In genomic region chr11:11717606-11718167, GRCm38 (mm10) we compare ENCODE assay signal across 29 mouse cellular contexts. TPM values are rescaled to one million over a fixed set of nuclear protein-coding genes. Genes with fewer than 3 reads are reported as not detected.
DNase-seq lines count a peak whose midpoint lies in the region; ATAC-seq and TF ChIP-seq lines count a peak whose summit lies in the region.
"Had no signal": no experiment of that assay in that cellular context is flagged by ENCODE, and none has a peak within 500 bp of the region (broad histone marks: within the 10 kb centered on the region; RNA-seq: fewer than 3 reads in every experiment).

No protein-coding gene starts in this region.

- no peak overlapping the region for H3K27ac ChIP-seq in hindbrain, postnatal 0 days
- H3K27ac ChIP-seq in hindbrain, embryonic 13.5 days: no peak overlapping the region
- H3K27ac ChIP-seq in spleen, adult 2 months (ENCODE audit: insufficient read depth, low read length): peak overlapping the region; percentile 26
- peak overlapping the region; percentile 21 for H3K27ac ChIP-seq in MEL (ENCODE audit: control insufficient read depth, low read depth, low read length)
- no peak overlapping the region for H3K27ac ChIP-seq in limb, embryonic 10.5 days
- H3K27ac ChIP-seq: heart, adult 2 months; hindbrain, embryonic 15.5 days; kidney, postnatal 0 days; limb, embryonic 12.5 days; liver, embryonic 14.5 days; lung, embryonic 15.5 days; neural tube, embryonic 12.5 days had no signal

- WGBS in hindbrain, postnatal 0 days: 59% methylated on average over 4 of the region's 4 CpGs
- 81% methylated on average over 4 of the region's 4 CpGs for WGBS in hindbrain, embryonic 13.5 days
- 58% methylated on average over 4 of the region's 4 CpGs for WGBS in spleen, adult 2 months
- 83% methylated on average over 4 of the region's 4 CpGs for WGBS in limb, embryonic 10.5 days

- TF ChIP-seq RAD21 in MEL (IDR thresholded peaks at IDR 0.05; ENCODE audit: low read depth, low read length): no peak

- no peaks in the 10 kb centered on the region for H3K36me3 ChIP-seq in hindbrain, postnatal 0 days (ENCODE audit: insufficient read depth, low read length)
- no peaks in the 10 kb centered on the region for H3K36me3 ChIP-seq in hindbrain, embryonic 13.5 days
- H3K36me3 ChIP-seq in spleen, adult 2 months (ENCODE audit: control insufficient read depth, insufficient read depth, low read length): peaks cover 27% of the 10 kb centered on the region
- H3K36me3 ChIP-seq in MEL (ENCODE audit: control insufficient read depth in 1 of 2, insufficient read depth in 2 of 2, low read length in 2 of 2): peaks cover 64 to 84% of the 10 kb centered on the region in 2 experiments
- no peaks in the 10 kb centered on the region for H3K36me3 ChIP-seq in limb, embryonic 10.5 days
- H3K36me3 ChIP-seq: heart, embryonic 12.5 days; hindbrain, embryonic 15.5 days; limb, embryonic 12.5 days; lung, embryonic 15.5 days; neural tube, embryonic 12.5 days had no signal

- no peak for TF ChIP-seq CTCF in hindbrain, postnatal 0 days (IDR thresholded peaks at IDR 0.05; ENCODE audit: low read depth)
- no peak for TF ChIP-seq CTCF in spleen, adult 2 months (IDR thresholded peaks at IDR 0.05; ENCODE audit: extremely low read depth, insufficient read depth, insufficient read length, insufficient replicate concordance)
- TF ChIP-seq CTCF in MEL (IDR thresholded peaks at IDR 0.05 in 2 of 3, conservative IDR thresholded peaks at IDR 0.05 in 1 of 3; ENCODE audit: control insufficient read depth in 1 of 3, insufficient read depth in 1 of 3, low read depth in 2 of 3, low read length in 3 of 3, poor library complexity in 1 of 3, severe bottlenecking in 1 of 3): no peak

- no peak overlapping the region for H3K4me3 ChIP-seq in hindbrain, postnatal 0 days (ENCODE audit: low read length)
- H3K4me3 ChIP-seq in hindbrain, embryonic 13.5 days: no peak overlapping the region
- no peak overlapping the region for H3K4me3 ChIP-seq in spleen, adult 2 months (ENCODE audit: extremely low read depth, insufficient read depth, insufficient read length)
- no peak overlapping the region for H3K4me3 ChIP-seq in MEL (ENCODE audit: control insufficient read depth in 1 of 2, insufficient read depth in 1 of 2, low read depth in 2 of 2, low read length in 2 of 2)
- H3K4me3 ChIP-seq in limb, embryonic 10.5 days: no peak overlapping the region
- H3K4me3 ChIP-seq: heart, adult 2 months; heart, embryonic 12.5 days; hindbrain, embryonic 15.5 days; limb, embryonic 12.5 days; lung, embryonic 15.5 days; myocyte; neural tube, embryonic 12.5 days had no signal

- no peaks in the 10 kb centered on the region for H3K4me1 ChIP-seq in hindbrain, postnatal 0 days (ENCODE audit: insufficient read depth, low read length)
- H3K4me1 ChIP-seq in hindbrain, embryonic 13.5 days (replicated peaks): no peaks in the 10 kb centered on the region
- H3K4me1 ChIP-seq in spleen, adult 2 months (ENCODE audit: control insufficient read depth, insufficient read depth, insufficient read length): peaks cover 41% of the 10 kb centered on the region
- peaks cover 65 to 66% of the 10 kb centered on the region in 2 experiments for H3K4me1 ChIP-seq in MEL (ENCODE audit: control insufficient read depth in 1 of 2, insufficient read depth in 2 of 2, low read length in 2 of 2)
- H3K4me1 ChIP-seq in limb, embryonic 10.5 days: no peaks in the 10 kb centered on the region
- H3K4me1 ChIP-seq: heart, embryonic 12.5 days; hindbrain, embryonic 15.5 days; limb, embryonic 12.5 days; lung, embryonic 15.5 days; neural tube, embryonic 12.5 days had no signal

- ATAC-seq in hindbrain, postnatal 0 days: 0 out of 2 replicates have a peak, but pooled peaks have one; percentile 29
- no peak for ATAC-seq in hindbrain, embryonic 13.5 days (ENCODE audit: low FRiP score)
- ATAC-seq: forebrain, embryonic 14.5 days; intestine, embryonic 16.5 days; midbrain, embryonic 16.5 days had no signal

- TF ChIP-seq POLR2A in spleen, adult 2 months (IDR thresholded peaks at IDR 0.05; ENCODE audit: low read depth, low read length): no peak
- no peak; a peak in 1 of 4 replicates for TF ChIP-seq POLR2A in MEL (IDR thresholded peaks at IDR 0.05; ENCODE audit: control insufficient read depth in 1 of 2, insufficient read depth in 1 of 2, low read depth in 1 of 2, low read length in 2 of 2, poor library complexity in 1 of 2)

- DNase-seq in hindbrain, postnatal 0 days (ENCODE audit: low spot score): no peak
- no peak for DNase-seq in spleen, adult 2 months (ENCODE audit: low read depth in 1 of 2, low spot score in 2 of 2)
- no peak for DNase-seq in spleen, adult 18-20 months
- peak; percentile 69 for DNase-seq in MEL (ENCODE audit: low read depth, low spot score)
- DNase-seq in induced T-regulatory cell, adult 2 months (ENCODE audit: low read depth): peak; percentile 52
- no peak for DNase-seq in frontal cortex, postnatal 10 days (ENCODE audit: low spot score in 2 of 2)
- DNase-seq in limb, embryonic 10.5 days (ENCODE audit: low spot score): no peak
- DNase-seq: adrenal gland, postnatal 36 days; cerebellum, adult 9-11 months; gastrocnemius, postnatal 25 days; heart, adult 2 months; kidney, adult 8-10 months; kidney, postnatal 4 days; layer of hippocampus, postnatal 36 days; lung, postnatal 36 days; right cerebral cortex, adult 18-20 months had no signal

- H3K79me2 ChIP-seq in MEL (ENCODE audit: control insufficient read depth, insufficient read depth, low read length, poor library complexity): peaks cover 26% of the 10 kb centered on the region; the same call in 1 of the 2 replicates

- peak; percentile 5 to 21; a peak in 1 of 4 replicates for TF ChIP-seq EP300 in MEL (IDR thresholded peaks at IDR 0.05; ENCODE audit: low read depth in 1 of 2, low read length in 2 of 2)

- no peaks in the 10 kb centered on the region for H3K27me3 ChIP-seq in hindbrain, postnatal 0 days (ENCODE audit: insufficient read depth, low read length)
- no peaks in the 10 kb centered on the region for H3K27me3 ChIP-seq in hindbrain, embryonic 13.5 days
- no peaks in the 10 kb centered on the region for H3K27me3 ChIP-seq in spleen, adult 2 months (ENCODE audit: control insufficient read depth, insufficient read depth, low read length)
- no peaks in the 10 kb centered on the region for H3K27me3 ChIP-seq in MEL (ENCODE audit: control insufficient read depth in 1 of 2, insufficient read depth in 2 of 2, low read length in 2 of 2)
- H3K27me3 ChIP-seq in limb, embryonic 10.5 days (ENCODE audit: low read depth, poor library complexity, severe bottlenecking): no peaks in the 10 kb centered on the region
- H3K27me3 ChIP-seq: heart, embryonic 12.5 days; hindbrain, embryonic 15.5 days; lung, embryonic 15.5 days; neural tube, embryonic 12.5 days had no signal

- H3K9me3 ChIP-seq in hindbrain, postnatal 0 days (ENCODE audit: low read length): no peaks in the 10 kb centered on the region
- H3K9me3 ChIP-seq in hindbrain, embryonic 13.5 days: no peaks in the 10 kb centered on the region
- no peaks in the 10 kb centered on the region for H3K9me3 ChIP-seq in MEL (replicated peaks; ENCODE audit: insufficient read depth, low read length)
- H3K9me3 ChIP-seq in limb, embryonic 10.5 days (replicated peaks): no peaks in the 10 kb centered on the region
- H3K9me3 ChIP-seq: heart, embryonic 12.5 days; hindbrain, embryonic 15.5 days; limb, embryonic 12.5 days; lung, embryonic 15.5 days; neural tube, embryonic 12.5 days had no signal

- no peak overlapping the region for H3K4me2 ChIP-seq in hindbrain, postnatal 0 days (ENCODE audit: low read depth, low read length)
- H3K4me2 ChIP-seq in hindbrain, embryonic 13.5 days: no peak overlapping the region
- H3K4me2 ChIP-seq: heart, embryonic 12.5 days; hindbrain, embryonic 15.5 days; limb, embryonic 12.5 days; lung, embryonic 15.5 days; midbrain, embryonic 11.5 days; neural tube, embryonic 12.5 days had no signal

- no peak overlapping the region for H3K9ac ChIP-seq in hindbrain, postnatal 0 days (replicated peaks; ENCODE audit: low read length)
- no peak overlapping the region for H3K9ac ChIP-seq in hindbrain, embryonic 13.5 days
- no peak overlapping the region for H3K9ac ChIP-seq in MEL (ENCODE audit: control insufficient read depth, low read depth, low read length, poor library complexity, severe bottlenecking)
- H3K9ac ChIP-seq: heart, embryonic 12.5 days; hindbrain, embryonic 15.5 days; limb, embryonic 12.5 days; liver, embryonic 14.5 days; lung, embryonic 15.5 days; neural tube, embryonic 12.5 days had no signal

TF ChIP-seq in MEL, 35 proteins besides CTCF, POLR2A, EP300 and RAD21:
- TF ChIP-seq JUND (IDR thresholded peaks at IDR 0.05; ENCODE audit: low read depth, low read length) (no peak), ETS1 (IDR thresholded peaks at IDR 0.05; ENCODE audit: low read depth, low read length) (peak; percentile 52; the same call in 1 of the 2 replicates), USF1 (IDR thresholded peaks at IDR 0.05; ENCODE audit: low read depth, low read length) (peak; percentile 55; the same call in 1 of the 2 replicates)

RNA-seq across cellular contexts. Expression of gene Ikzf1, which starts 32.9 kb away (rescaled TPM):
- total RNA-seq in hindbrain, postnatal 0 days (2014; rRNA removed): 4.0 and 4.6 TPM in 2 replicates
- polyA plus RNA-seq in hindbrain, postnatal 0 days (2015; fragmentation: Nextera tagmentation; extraction: Ambion mirVana): 0.78 and 0.91 TPM in 2 replicates
- polyA plus RNA-seq in hindbrain, embryonic 13.5 days (2015; fragmentation: Nextera tagmentation; extraction: Ambion mirVana): 0.74 and 1.1 TPM in 2 replicates
- polyA plus RNA-seq in spleen, adult 2 months (2012; rRNA removed): 258 and 419 TPM in 2 replicates
- 90.6 and 97.3 TPM in 2 replicates for total RNA-seq in MEL (2012; rRNA removed)
- polyA plus RNA-seq in MEL (2012; ENCODE audit: insufficient read depth in 1 of 2, insufficient read length in 2 of 2, low read depth in 1 of 2, low replicate concordance in 2 of 2, missing spikeins in 1 of 2): 100 to 1,000 TPM in 1 of 2 experiments, 10 to 100 TPM in 1; 28.0 to 128 TPM
- polyA plus RNA-seq in limb, embryonic 10.5 days (2016; fragmentation: Nextera tagmentation; extraction: Ambion mirVana): 2.2 and 3.2 TPM in 2 replicates

Comparison
In these comparisons a context has a peak if more than half of its experiments do, and no peak if none do; other contexts are left out.
1. DNase-seq: peak in MEL (single experiment) and induced T-regulatory cell, adult 2 months (single experiment); none in hindbrain, postnatal 0 days (single experiment), spleen, adult 2 months (0 of 2), spleen, adult 18-20 months (0 of 2), frontal cortex, postnatal 10 days (0 of 2) and limb, embryonic 10.5 days (single experiment).
2. H3K27ac ChIP-seq: peak in spleen, adult 2 months (single experiment) and MEL (single experiment); none in hindbrain, postnatal 0 days (single experiment), hindbrain, embryonic 13.5 days (single experiment) and limb, embryonic 10.5 days (single experiment).